Mouse (Mus musculus) brain, embryonic 14.5 days (tissue): ENCODE measurements at regions not wholly inside any gene's neighbourhood (a gene's known extent, or its start where the extent isn't known, plus 50 kb on each side); places are given as distances from the start of the nearest gene placed in this dataset.

Experiments used
- CTCF ChIP-seq: fragments of 200-500 bp; IDR thresholded peaks from 2 replicates; pipeline ENCODE4 v1.5.1; 2012; ENCODE audit warnings: inconsistent platforms, mild to moderate bottlenecking, moderate library complexity, borderline replicate concordance; ENCODE audit not compliant: insufficient read depth, insufficient read length; ENCODE audit errors: extremely low read depth
- POLR2A ChIP-seq: fragments of 200-500 bp; IDR thresholded peaks from 2 replicates; pipeline ENCODE4 v1.6.1; 2012; ENCODE audit warnings: mild to moderate bottlenecking, inconsistent platforms, borderline replicate concordance; ENCODE audit not compliant: poor library complexity, insufficient read depth, insufficient read length, severe bottlenecking; ENCODE audit errors: extremely low read depth

GRCm38 (mm10) chr3:34577115-34577514 is 73.1 kb upstream of the Sox2 start:
- no peak for TF ChIP-seq POLR2A
- no peak for TF ChIP-seq CTCF
